Mouse (Mus musculus): ENCODE measurements around the gene Pik3ip1.

DNA sequence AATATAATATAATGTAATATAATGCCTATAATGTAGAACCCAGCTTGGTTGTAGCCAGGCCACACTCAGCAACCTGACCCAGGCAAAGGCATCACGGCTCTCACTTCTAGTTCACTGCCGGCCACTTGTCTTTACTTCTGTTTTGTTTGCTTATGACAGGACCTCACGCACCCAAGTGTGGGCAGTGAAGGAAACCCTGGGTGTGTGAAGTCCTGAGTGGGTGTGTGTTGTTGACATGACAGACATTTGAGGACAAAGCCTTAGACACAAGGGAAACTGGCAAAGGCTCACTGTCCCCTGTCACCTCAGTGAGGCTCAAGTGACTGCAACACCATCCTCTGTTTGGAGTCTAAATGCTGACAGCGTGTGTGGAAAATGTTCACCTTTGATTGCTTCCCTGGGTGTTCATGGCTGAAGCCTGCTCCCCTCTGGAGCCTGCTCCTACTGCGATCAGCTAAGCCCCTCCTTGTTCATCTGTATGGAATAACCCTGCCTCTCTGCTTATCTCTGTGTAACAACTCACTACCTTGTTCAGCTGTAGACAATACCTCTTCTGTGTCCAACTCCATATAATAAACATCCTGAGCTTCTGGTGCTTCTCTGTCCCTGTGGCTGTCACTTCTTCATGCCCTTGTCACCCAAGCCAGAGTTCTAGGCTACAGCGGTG, 51.1 kb downstream of the Pik3ip1 start:
- TF ChIP-seq CTCF (IDR thresholded peaks at IDR 0.05; ENCODE audit: low read depth) (no peak), EP300 (IDR thresholded peaks at IDR 0.05; ENCODE audit: low read depth) (no peak)
